9 mouse cellular contexts compared by ENCODE assay signal in genomic region chr12:113188349-113189055, GRCm38 (mm10). TPM values are rescaled to one million over a fixed set of nuclear protein-coding genes. Genes with fewer than 3 reads are reported as not detected.
DNase-seq lines count a peak whose midpoint lies in the region; ATAC-seq and TF ChIP-seq lines count a peak whose summit lies in the region.
"Had no signal": no experiment of that assay in that cellular context is flagged by ENCODE, and none has a peak within 500 bp of the region (broad histone marks: within the 10 kb centered on the region; RNA-seq: fewer than 3 reads in every experiment).

No protein-coding gene starts in this region.

- peak overlapping the region; percentile 83 for H3K4me2 ChIP-seq in forebrain, embryonic 12.5 days
- H3K4me2 ChIP-seq in limb, embryonic 13.5 days (replicated peaks): peak overlapping the region; percentile 92

- H3K27ac ChIP-seq in ES-Bruce4 (ENCODE audit: insufficient read depth, low read length): no peak overlapping the region
- no peak overlapping the region for H3K27ac ChIP-seq in forebrain, embryonic 12.5 days
- no peak overlapping the region for H3K27ac ChIP-seq in limb, embryonic 13.5 days
- H3K27ac ChIP-seq: macrophage had no signal

- no peaks in the 10 kb centered on the region for H3K27me3 ChIP-seq in ES-Bruce4 (ENCODE audit: control insufficient read depth, insufficient read depth, low read length, poor library complexity, severe bottlenecking)
- peaks cover 19% of the 10 kb centered on the region for H3K27me3 ChIP-seq in forebrain, embryonic 12.5 days
- peaks cover 32% of the 10 kb centered on the region for H3K27me3 ChIP-seq in limb, embryonic 13.5 days

- 92% methylated on average over 51 of the region's 51 CpGs for WGBS in forebrain, embryonic 12.5 days
- 86% methylated on average over 49 of the region's 51 CpGs for WGBS in limb, embryonic 13.5 days

- ATAC-seq in forebrain, embryonic 12.5 days (ENCODE audit: low FRiP score): no peak
- no peak for ATAC-seq in limb, embryonic 13.5 days (ENCODE audit: low FRiP score, low read depth)
- ATAC-seq in erythroblast, adult 5-6 weeks (replicated peaks; ENCODE audit: low FRiP score, poor library complexity, severe bottlenecking): no peak

- H3K4me1 ChIP-seq in ES-Bruce4 (ENCODE audit: control insufficient read depth, insufficient read depth, low read length): peaks cover 5% of the 10 kb centered on the region
- H3K4me1 ChIP-seq in forebrain, embryonic 12.5 days: peaks cover 26% of the 10 kb centered on the region
- peaks cover 28% of the 10 kb centered on the region for H3K4me1 ChIP-seq in limb, embryonic 13.5 days

- no peak for TF ChIP-seq EP300 in ES-Bruce4 (IDR thresholded peaks at IDR 0.05; ENCODE audit: insufficient read depth, low read depth, low read length)

- TF ChIP-seq CTCF in ES-Bruce4 (IDR thresholded peaks at IDR 0.05; ENCODE audit: low read depth, low read length): no peak

- H3K9ac ChIP-seq in ES-Bruce4 (ENCODE audit: low read depth, poor library complexity, severe bottlenecking): no peak overlapping the region
- H3K9ac ChIP-seq in forebrain, embryonic 12.5 days: peak overlapping the region; percentile 82; the same call in 1 of the 2 replicates
- no peak overlapping the region for H3K9ac ChIP-seq in limb, embryonic 13.5 days

- H3K9me3 ChIP-seq in ES-Bruce4 (replicated peaks; ENCODE audit: control insufficient read depth, insufficient read depth, low read length, poor library complexity, severe bottlenecking): no peaks in the 10 kb centered on the region
- H3K9me3 ChIP-seq in forebrain, embryonic 12.5 days: no peaks in the 10 kb centered on the region
- H3K9me3 ChIP-seq in limb, embryonic 13.5 days: 0 out of 2 replicates have a peak, but pooled peaks cover 4% of the 10 kb centered on the region

- TF ChIP-seq POLR2A in ES-Bruce4 (IDR thresholded peaks at IDR 0.05; ENCODE audit: insufficient read depth, low read length): no peak

- peak; percentile 65 for DNase-seq in cerebellum, adult 11-12 months
- DNase-seq in cerebellum, postnatal 4 days (ENCODE audit: low spot score in 2 of 2): no peak
- no peak for DNase-seq in adrenal gland, postnatal 10 days
- no peak for DNase-seq in left cerebral cortex, adult 9 months (ENCODE audit: low spot score in 2 of 2)

- peak overlapping the region; percentile 17 for H3K4me3 ChIP-seq in ES-Bruce4 (ENCODE audit: low read depth, low read length)
- H3K4me3 ChIP-seq in forebrain, embryonic 12.5 days (replicated peaks): peak overlapping the region; percentile 72
- peak overlapping the region; percentile 60 for H3K4me3 ChIP-seq in limb, embryonic 13.5 days

- no peaks in the 10 kb centered on the region for H3K36me3 ChIP-seq in ES-Bruce4 (ENCODE audit: control insufficient read depth, insufficient read depth, low read length, poor library complexity, severe bottlenecking)
- H3K36me3 ChIP-seq in forebrain, embryonic 12.5 days (replicated peaks): peaks cover 35% of the 10 kb centered on the region
- peaks cover 35% of the 10 kb centered on the region for H3K36me3 ChIP-seq in limb, embryonic 13.5 days

RNA-seq across cellular contexts. Expression of gene Tmem121, which starts 2.8 kb away (rescaled TPM):
- 4.8 and 5.2 TPM in 2 replicates for polyA plus RNA-seq in ES-Bruce4 (2011; ENCODE audit: insufficient read depth, insufficient read length, low read depth, missing spikeins)
- polyA plus RNA-seq in forebrain, embryonic 12.5 days (2016; fragmentation: Nextera tagmentation; extraction: Ambion mirVana): 21.6 and 21.9 TPM in 2 replicates
- polyA plus RNA-seq in limb, embryonic 13.5 days (2015; fragmentation: Nextera tagmentation; extraction: Ambion mirVana): 21.2 and 23.4 TPM in 2 replicates
- 1 to 10 TPM; 3.0 to 3.1 TPM for total RNA-seq in adrenal gland, postnatal 10 days (2021)
- not detected in 2 replicates for total RNA-seq in erythroblast, adult 5-6 weeks (2015; ENCODE audit: low replicate concordance)
- total RNA-seq in erythroblast, adult 5-6 weeks (2017; ENCODE audit: low replicate concordance): 1.0 TPM in 1 of 2 replicates, not detected in the other
- polyA plus RNA-seq: macrophage had no signal

RNA-seq across cellular contexts. Expression of gene Tedc1, which starts 32.3 kb away (rescaled TPM):
- 24.5 and 38.2 TPM in 2 replicates for polyA plus RNA-seq in ES-Bruce4 (2011; ENCODE audit: insufficient read depth, insufficient read length, low read depth, missing spikeins)
- 48.3 and 49.6 TPM in 2 replicates for polyA plus RNA-seq in forebrain, embryonic 12.5 days (2016; fragmentation: Nextera tagmentation; extraction: Ambion mirVana)
- polyA plus RNA-seq in limb, embryonic 13.5 days (2015; fragmentation: Nextera tagmentation; extraction: Ambion mirVana): 35.5 and 36.6 TPM in 2 replicates
- total RNA-seq in adrenal gland, postnatal 10 days (2021): 1 to 10 TPM; 3.1 to 5.4 TPM
- total RNA-seq in erythroblast, adult 5-6 weeks (2015; ENCODE audit: low replicate concordance): 1.0 and 1.9 TPM in 2 replicates
- 7.5 and 8.2 TPM in 2 replicates for total RNA-seq in erythroblast, adult 5-6 weeks (2017; ENCODE audit: low replicate concordance)

RNA-seq across cellular contexts. Expression of gene Crip1, which starts 42.4 kb away (rescaled TPM):
- polyA plus RNA-seq in ES-Bruce4 (2011; ENCODE audit: insufficient read depth, insufficient read length, low read depth, missing spikeins): 78.5 and 79.5 TPM in 2 replicates
- 48.5 and 62.0 TPM in 2 replicates for polyA plus RNA-seq in forebrain, embryonic 12.5 days (2016; fragmentation: Nextera tagmentation; extraction: Ambion mirVana)
- 147 and 154 TPM in 2 replicates for polyA plus RNA-seq in limb, embryonic 13.5 days (2015; fragmentation: Nextera tagmentation; extraction: Ambion mirVana)
- 100 to 1,000 TPM; 151 to 176 TPM for total RNA-seq in adrenal gland, postnatal 10 days (2021)
- 111 and 139 TPM in 2 replicates for total RNA-seq in erythroblast, adult 5-6 weeks (2015; ENCODE audit: low replicate concordance)
- total RNA-seq in erythroblast, adult 5-6 weeks (2017; ENCODE audit: low replicate concordance): 75.3 and 179 TPM in 2 replicates

RNA-seq across cellular contexts. Expression of gene Crip2, which starts 48.5 kb away (rescaled TPM):
- 87.1 and 96.6 TPM in 2 replicates for polyA plus RNA-seq in ES-Bruce4 (2011; ENCODE audit: insufficient read depth, insufficient read length, low read depth, missing spikeins)
- 223 and 227 TPM in 2 replicates for polyA plus RNA-seq in forebrain, embryonic 12.5 days (2016; fragmentation: Nextera tagmentation; extraction: Ambion mirVana)
- polyA plus RNA-seq in limb, embryonic 13.5 days (2015; fragmentation: Nextera tagmentation; extraction: Ambion mirVana): 70.0 and 70.4 TPM in 2 replicates
- total RNA-seq in adrenal gland, postnatal 10 days (2021): 100 to 1,000 TPM; 184 to 199 TPM
- 6.9 and 9.0 TPM in 2 replicates for total RNA-seq in erythroblast, adult 5-6 weeks (2015; ENCODE audit: low replicate concordance)
- 3.6 and 3.9 TPM in 2 replicates for total RNA-seq in erythroblast, adult 5-6 weeks (2017; ENCODE audit: low replicate concordance)

Comparison
In these comparisons a context has a peak if more than half of its experiments do, and no peak if none do; other contexts are left out.
1. H3K4me3 ChIP-seq: peak in every context shown above with its lines; median percentile 72 in forebrain, embryonic 12.5 days; 60 in limb, embryonic 13.5 days; 17 in ES-Bruce4.